Mouse (Mus musculus): ENCODE data around the gene Ccdc191.

The Ccdc191 gene

GRCm38 (mm10) chr16:43889208-43890004 is at the start of gene Ccdc191:
TSS of gene Ccdc191 (plus strand) at chr16:43889800.
- in situ Hi-C loops (cut with MboI; ENCODE audit: unreplicated experiment in 2 of 2), result no loop called here

- in situ Hi-C loops (cut with MboI; ENCODE audit: unreplicated experiment in 2 of 2), result no loop called here
These were observed 48.4 kb upstream of the Ccdc191 start for GRCm38 (mm10) chr16:43841236-43841635.

- in situ Hi-C loops (cut with MboI; ENCODE audit: unreplicated experiment in 2 of 2), result loop anchor here in 1 of 2 experiments (25.0 kb wide), 1 partner anchor 512 kb away; no protein-coding TSS in a partner anchor
These were observed 39.8 kb upstream of the Ccdc191 start for GRCm38 (mm10) chr16:43849839-43850238.

- in situ Hi-C loops (cut with MboI; ENCODE audit: unreplicated experiment in 2 of 2), result loop anchor here in 1 of 2 experiments (25.0 kb wide), 1 partner anchor 503 kb away; no protein-coding TSS in a partner anchor
These were observed 30.6 kb upstream of the Ccdc191 start for GRCm38 (mm10) chr16:43858941-43859476.

GRCm38 (mm10) chr16:43860624-43861023 is 29.0 kb upstream of the Ccdc191 start:
- in situ Hi-C loops (cut with MboI; ENCODE audit: unreplicated experiment in 2 of 2), result loop anchor here in 1 of 2 experiments (25.0 kb wide), 1 partner anchor 502 kb away; no protein-coding TSS in a partner anchor

- in situ Hi-C loops (cut with MboI; ENCODE audit: unreplicated experiment in 2 of 2), result loop anchor here in 1 of 2 experiments (25.0 kb wide), 1 partner anchor 492 kb away; no protein-coding TSS in a partner anchor
These were observed 19.8 kb upstream of the Ccdc191 start for GRCm38 (mm10) chr16:43869805-43870204.

GRCm38 (mm10) chr16:43871419-43871818 is 18.2 kb upstream of the Ccdc191 start:
- in situ Hi-C loops (cut with MboI; ENCODE audit: unreplicated experiment in 2 of 2), result loop anchor here in 1 of 2 experiments (25.0 kb wide), 1 partner anchor 491 kb away; no protein-coding TSS in a partner anchor

- in situ Hi-C loops (cut with MboI; ENCODE audit: unreplicated experiment in 2 of 2), result loop anchor here (5.0 kb wide), 2 partner anchors 178 to 183 kb away; partner anchors contain the start of gene Gramd1c (in 1 of the 2)
These were observed 9.8 kb upstream of the Ccdc191 start for GRCm38 (mm10) chr16:43879769-43880168.

GRCm38 (mm10) chr16:43881636-43882035 is 8.0 kb upstream of the Ccdc191 start:
- in situ Hi-C loops (cut with MboI; ENCODE audit: unreplicated experiment in 2 of 2), result loop anchor here (5.0 kb wide), 2 partner anchors 176 to 181 kb away; partner anchors contain the start of gene Gramd1c (in 1 of the 2)

- in situ Hi-C loops (cut with MboI; ENCODE audit: unreplicated experiment in 2 of 2), result loop anchor here (5.0 kb wide), 2 partner anchors 175 to 180 kb away; partner anchors contain the start of gene Gramd1c (in 1 of the 2)
These were observed 7.3 kb upstream of the Ccdc191 start for GRCm38 (mm10) chr16:43882329-43882728.

GRCm38 (mm10) chr16:43890005-43890336 is 371 bp downstream of the Ccdc191 start:
- in situ Hi-C loops (cut with MboI; ENCODE audit: unreplicated experiment in 2 of 2), result no loop called here

- in situ Hi-C loops (cut with MboI; ENCODE audit: unreplicated experiment in 2 of 2), result no loop called here
These were observed 1.2 kb downstream of the Ccdc191 start for GRCm38 (mm10) chr16:43890747-43891336.

- in situ Hi-C loops (cut with MboI; ENCODE audit: unreplicated experiment in 2 of 2), result no loop called here
These were observed 4.9 kb downstream of the Ccdc191 start for GRCm38 (mm10) chr16:43894501-43894900.

- in situ Hi-C loops (cut with MboI; ENCODE audit: unreplicated experiment in 2 of 2), result no loop called here
These were observed 10.5 kb downstream of the Ccdc191 start for GRCm38 (mm10) chr16:43900138-43900537.

- in situ Hi-C loops (cut with MboI; ENCODE audit: unreplicated experiment in 2 of 2), result no loop called here
These were observed 11.0 kb downstream of the Ccdc191 start for GRCm38 (mm10) chr16:43900571-43900970.

GRCm38 (mm10) chr16:43908881-43909280 is 19.3 kb downstream of the Ccdc191 start:
- in situ Hi-C loops (cut with MboI; ENCODE audit: unreplicated experiment in 2 of 2), result no loop called here

GRCm38 (mm10) chr16:43918867-43919266 is 29.3 kb downstream of the Ccdc191 start:
- in situ Hi-C loops (cut with MboI; ENCODE audit: unreplicated experiment in 2 of 2), result no loop called here

GRCm38 (mm10) chr16:43922024-43922423 is 32.4 kb downstream of the Ccdc191 start:
- in situ Hi-C loops (cut with MboI; ENCODE audit: unreplicated experiment in 2 of 2), result no loop called here

GRCm38 (mm10) chr16:43922630-43923029 is 33.0 kb downstream of the Ccdc191 start:
- in situ Hi-C loops (cut with MboI; ENCODE audit: unreplicated experiment in 2 of 2), result no loop called here

- in situ Hi-C loops (cut with MboI; ENCODE audit: unreplicated experiment in 2 of 2), result no loop called here
These were observed 35.5 kb downstream of the Ccdc191 start for GRCm38 (mm10) chr16:43925001-43925558.

GRCm38 (mm10) chr16:43925846-43926245 is 36.2 kb downstream of the Ccdc191 start:
- in situ Hi-C loops (cut with MboI; ENCODE audit: unreplicated experiment in 2 of 2), result no loop called here
